Mouse (Mus musculus) cerebellum, postnatal 25 days (tissue): ENCODE measurements around the gene Fam19a4.
"Not testable (repeated sequence)": the region's sequence is repeated elsewhere in the genome, so short reads cannot be mapped to it uniquely, and the experiment has no call there.

ENCODE experiments used
- DNase-seq, 2 experiments: peaks; one replicate each; pipeline ENCODE4 v3.0.0; 2021; ENCODE audit warnings: mixed read lengths in 2 of 2

Gene Fam19a4

GRCm38 (mm10) chr6:96935776-96936175 is 124.4 kb downstream of the Fam19a4 start:
- no peak for DNase-seq

GRCm38 (mm10) chr6:96909061-96909480 is 151.1 kb downstream of the Fam19a4 start:
- no peak for DNase-seq

DNA sequence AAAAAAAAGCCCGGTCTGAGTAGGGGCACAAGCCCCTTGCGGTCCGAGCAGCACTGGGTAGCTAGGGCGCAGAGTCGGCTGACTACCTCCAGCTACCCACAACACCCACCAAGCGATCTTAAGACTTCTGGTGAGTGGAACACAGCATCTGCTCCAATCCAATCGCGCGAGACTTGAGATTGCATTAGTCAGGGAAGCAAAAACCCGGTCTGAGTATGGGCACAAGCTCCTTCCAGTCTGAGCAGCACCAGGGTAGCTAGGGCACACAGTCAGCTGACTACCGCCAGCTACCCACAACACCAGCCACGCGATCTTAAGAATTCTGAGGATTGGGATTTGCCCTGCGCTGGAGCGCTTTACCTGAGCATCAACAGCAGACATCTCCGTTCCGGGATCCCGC is 183.1 kb downstream of the Fam19a4 start:
- not testable (repeated sequence) for DNase-seq

GRCm38 (mm10) chr6:96876651-96877050 is 183.6 kb downstream of the Fam19a4 start:
- not testable (repeated sequence) for DNase-seq

DNA sequence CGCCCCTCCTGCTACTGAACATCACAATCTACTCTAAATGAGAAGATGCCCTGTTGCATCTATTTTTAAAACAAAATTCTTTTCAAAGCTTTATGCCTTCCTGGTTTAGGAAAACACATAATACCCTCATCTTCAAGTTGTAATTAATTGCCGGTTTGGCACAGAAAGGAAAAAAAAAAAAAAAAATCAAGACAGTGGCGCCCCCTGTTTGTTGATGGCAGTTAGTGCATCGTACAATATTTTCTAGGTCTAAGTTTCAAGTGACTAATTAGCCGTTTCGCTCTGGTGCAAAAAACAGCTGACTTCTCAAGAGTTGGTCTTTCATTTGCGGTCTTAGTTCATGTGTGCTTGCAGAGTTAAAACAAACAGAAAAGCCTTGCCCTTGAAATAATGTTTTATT is 207.1 kb downstream of the Fam19a4 start:
- no peak for DNase-seq

GRCm38 (mm10) chr6:96843944-96844343 is 216.3 kb downstream of the Fam19a4 start:
- DNase-seq = no peak

DNA sequence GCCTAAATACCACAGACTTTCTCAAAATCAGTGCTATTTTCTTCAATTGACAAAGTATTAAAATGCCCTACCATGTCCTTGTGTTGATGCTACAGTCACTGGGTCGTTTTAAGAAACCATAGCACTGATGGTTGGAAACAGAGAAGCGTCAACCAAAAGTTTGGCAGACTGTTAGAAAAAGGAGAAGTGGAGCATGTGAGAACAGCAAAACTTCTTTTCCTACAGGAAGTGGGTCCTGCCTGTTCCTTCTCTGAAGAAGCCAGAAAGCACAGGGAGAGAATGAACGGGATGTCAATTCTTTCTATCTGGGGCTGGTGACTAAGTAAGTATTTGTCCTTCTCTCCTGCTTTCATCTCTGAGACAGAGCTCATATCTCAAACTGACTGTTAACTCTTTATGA is 219.6 kb downstream of the Fam19a4 start:
- no peak for DNase-seq

DNA sequence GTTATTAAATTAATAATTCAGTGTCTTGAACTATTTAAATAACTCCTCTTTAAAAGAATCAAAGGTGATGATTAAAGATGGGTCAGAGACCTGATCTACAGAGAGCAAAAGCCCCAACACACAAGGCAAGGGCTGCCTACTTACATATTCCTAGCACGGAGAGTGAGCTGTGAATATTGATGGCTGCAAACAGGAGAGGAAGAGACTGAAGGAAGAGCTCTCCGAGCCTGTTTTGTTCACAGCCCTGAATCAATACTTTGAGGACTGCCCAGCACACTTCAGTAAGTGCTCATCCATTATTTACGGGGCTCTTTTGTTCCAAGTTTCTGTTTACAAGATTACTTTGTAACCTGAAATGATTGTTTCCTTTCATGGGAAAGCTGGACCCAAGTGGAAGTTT is 233.6 kb downstream of the Fam19a4 start:
- no peak for DNase-seq

DNA sequence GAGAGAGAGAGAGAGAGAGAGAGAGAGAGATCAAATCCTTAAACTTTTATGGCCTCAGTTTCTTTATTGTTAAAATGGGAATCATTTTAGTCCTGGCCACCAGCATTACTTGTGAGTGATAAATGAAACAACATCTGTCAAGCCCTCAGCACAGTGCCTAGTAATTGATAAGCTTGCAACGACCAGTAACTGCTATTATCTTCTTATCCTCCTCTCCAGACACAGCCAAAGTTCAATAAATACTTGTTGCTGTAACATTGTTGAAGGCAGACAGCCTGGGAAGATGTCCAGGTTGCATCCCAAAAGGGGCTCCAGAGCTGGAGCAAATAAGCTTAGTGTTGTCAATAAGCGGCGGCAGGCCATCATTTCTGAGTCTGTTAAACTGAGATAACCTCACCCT is 257.2 kb downstream of the Fam19a4 start:
- no peak for DNase-seq

DNA sequence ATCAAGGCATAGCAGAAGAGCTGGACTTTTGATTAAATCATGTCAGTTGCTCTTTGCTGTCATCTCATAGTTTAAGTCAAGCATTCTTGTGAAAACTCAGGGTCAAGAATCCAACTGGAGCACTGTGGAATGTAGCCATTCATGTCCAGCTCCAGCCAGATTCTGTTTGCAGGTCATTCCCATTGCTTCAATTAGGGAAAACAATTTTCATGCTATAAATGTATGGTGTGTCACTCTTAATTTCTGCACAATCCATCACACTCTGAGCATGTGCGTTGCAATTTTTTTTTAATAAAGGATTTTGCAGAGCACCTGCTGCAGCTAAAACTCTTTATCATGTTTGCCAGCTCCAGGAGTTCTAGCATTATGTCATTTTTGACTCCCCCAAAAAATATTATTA is 261.5 kb downstream of the Fam19a4 start:
- DNase-seq = no peak

DNA sequence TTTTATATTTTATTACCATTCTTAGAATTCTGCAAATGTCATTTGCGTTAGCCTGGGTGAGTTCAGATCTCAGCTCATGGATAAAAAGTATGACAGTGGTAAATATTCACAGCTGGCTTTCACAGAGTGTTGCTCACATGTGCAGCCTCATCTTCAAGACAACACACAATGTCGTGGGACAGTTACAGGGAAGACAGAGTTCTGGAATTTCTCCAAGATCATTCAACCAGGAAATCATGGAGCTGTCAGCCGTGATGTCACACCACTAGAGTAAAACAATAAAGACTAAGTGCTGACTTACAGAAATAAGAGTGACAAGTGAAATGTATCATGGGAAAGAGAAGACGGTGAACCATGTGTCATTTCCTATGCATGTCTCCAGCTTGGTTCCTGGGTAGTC is 262.8 kb downstream of the Fam19a4 start:
- no peak for DNase-seq
